8 mouse cellular contexts compared by ENCODE assay signal in genomic region chr3:16466388-16466787, GRCm38 (mm10).
DNase-seq lines count a peak whose midpoint lies in the region; ATAC-seq and TF ChIP-seq lines count a peak whose summit lies in the region.
"Had no signal": no experiment of that assay in that cellular context is flagged by ENCODE, and none has a peak within 500 bp of the region (broad histone marks: within the 10 kb centered on the region; RNA-seq: fewer than 3 reads in every experiment).

No protein-coding gene starts in this region.

- H3K36me3 ChIP-seq in G1E (replicated peaks), result no peaks in the 10 kb centered on the region
- H3K36me3 ChIP-seq: liver, embryonic 15.5 days had no signal

- DNase-seq in A20 (ENCODE audit: low read depth, low spot score) (peak; percentile 54), G1E (ENCODE audit: low spot score) (no peak)
- DNase-seq in cerebellum, postnatal 14 days, result peak; percentile 76 to 81
- DNase-seq in frontal cortex, postnatal 25 days (ENCODE audit: low spot score in 2 of 2), result peak; percentile 61 to 65
- DNase-seq in layer of hippocampus, postnatal 10 days (ENCODE audit: low spot score in 2 of 2), result peak; percentile 69 to 75
- DNase-seq in mesoderm, embryonic 11.5 days (ENCODE audit: low read depth, low spot score), result peak; percentile 79
- DNase-seq in telencephalon, adult 2 months (ENCODE audit: low read depth, low spot score), result peak; percentile 70

- TF ChIP-seq CTCF in G1E (IDR thresholded peaks at IDR 0.05; ENCODE audit: low read depth, low read length), result peak; percentile 55

- no peaks in the 10 kb centered on the region for H3K4me1 ChIP-seq in G1E (ENCODE audit: insufficient read depth, low read depth, low read length)
- H3K4me1 ChIP-seq: liver, embryonic 15.5 days had no signal

- no peaks in the 10 kb centered on the region for H3K9me3 ChIP-seq in G1E (replicated peaks)
- H3K9me3 ChIP-seq: liver, embryonic 15.5 days had no signal

- H3K27me3 ChIP-seq in G1E (ENCODE audit: insufficient read depth, low read length), result no peaks in the 10 kb centered on the region
- H3K27me3 ChIP-seq: liver, embryonic 15.5 days had no signal

- no peak for ATAC-seq in G1E (ENCODE audit: extremely low read depth, insufficient number of reproducible peaks, low FRiP score, poor library complexity, severe bottlenecking)

- H3K4me3 ChIP-seq in G1E (ENCODE audit: low read depth, low read length), result no peak overlapping the region
- H3K4me3 ChIP-seq: liver, embryonic 15.5 days had no signal
